Mouse (Mus musculus): ENCODE data around the gene St8sia6.
"Not testable (repeated sequence)": the region's sequence is repeated elsewhere in the genome, so short reads cannot be mapped to it uniquely, and the experiment has no call there.

St8sia6 gene

GRCm38 (mm10) chr2:13793969-13794363, at the start of gene St8sia6:
Gene St8sia6, minus strand, starts transcription at chr2:13794064.
- DNase-seq (ENCODE audit: low spot score) = no peak

GRCm38 (mm10) chr2:13836310-13836709, 42.4 kb upstream of the St8sia6 start:
- DNase-seq (ENCODE audit: low spot score) = no peak

- no peak for DNase-seq (ENCODE audit: low spot score)
Observed at GRCm38 (mm10) chr2:13834989-13835388, 41.1 kb upstream of the St8sia6 start.

GRCm38 (mm10) chr2:13816645-13817044, 22.8 kb upstream of the St8sia6 start:
- no peak for DNase-seq (ENCODE audit: low spot score)

- DNase-seq (ENCODE audit: low spot score) = no peak
Observed at GRCm38 (mm10) chr2:13808593-13808992, 14.7 kb upstream of the St8sia6 start.

GRCm38 (mm10) chr2:13808008-13808407, 14.1 kb upstream of the St8sia6 start:
- DNase-seq (ENCODE audit: low spot score) = no peak

- no peak for DNase-seq (ENCODE audit: low spot score)
Observed at GRCm38 (mm10) chr2:13806120-13806519, 12.3 kb upstream of the St8sia6 start.

- DNase-seq (ENCODE audit: low spot score) = no peak
Observed at GRCm38 (mm10) chr2:13800639-13801038, 6.8 kb upstream of the St8sia6 start.

GRCm38 (mm10) chr2:13794446-13794845, 582 bp upstream of the St8sia6 start:
- DNase-seq (ENCODE audit: low spot score) = no peak

- peak; percentile 22 for DNase-seq (ENCODE audit: low spot score)
Observed at GRCm38 (mm10) chr2:13793054-13793968, 553 bp downstream of the St8sia6 start.

- no peak for DNase-seq (ENCODE audit: low spot score)
Observed at GRCm38 (mm10) chr2:13792256-13793005, 1.4 kb downstream of the St8sia6 start.

- DNase-seq (ENCODE audit: low spot score) = no peak
Observed at GRCm38 (mm10) chr2:13791598-13791997, 2.3 kb downstream of the St8sia6 start.

GRCm38 (mm10) chr2:13789365-13789764, 4.5 kb downstream of the St8sia6 start:
- DNase-seq (ENCODE audit: low spot score) = no peak

GRCm38 (mm10) chr2:13786577-13787168, 7.2 kb downstream of the St8sia6 start:
- no peak for DNase-seq (ENCODE audit: low spot score)

GRCm38 (mm10) chr2:13785992-13786391, 7.9 kb downstream of the St8sia6 start:
- DNase-seq (ENCODE audit: low spot score) = not testable (repeated sequence)

GRCm38 (mm10) chr2:13785247-13785646, 8.6 kb downstream of the St8sia6 start:
- DNase-seq (ENCODE audit: low spot score) = no peak

GRCm38 (mm10) chr2:13784448-13784847, 9.4 kb downstream of the St8sia6 start:
- no peak for DNase-seq (ENCODE audit: low spot score)

GRCm38 (mm10) chr2:13777032-13777431, 16.8 kb downstream of the St8sia6 start:
- no peak for DNase-seq (ENCODE audit: low spot score)

GRCm38 (mm10) chr2:13776453-13776852, 17.4 kb downstream of the St8sia6 start:
- DNase-seq (ENCODE audit: low spot score) = no peak

- DNase-seq (ENCODE audit: low spot score) = no peak
Observed at GRCm38 (mm10) chr2:13775056-13775455, 18.8 kb downstream of the St8sia6 start.

- no peak for DNase-seq (ENCODE audit: low spot score)
Observed at GRCm38 (mm10) chr2:13768524-13768923, 25.3 kb downstream of the St8sia6 start.

- no peak for DNase-seq (ENCODE audit: low spot score)
Observed at GRCm38 (mm10) chr2:13767532-13768411, 26.1 kb downstream of the St8sia6 start.
